Mouse (Mus musculus) bone marrow, adult 2 months (tissue): ENCODE measurements at regions not wholly inside any gene's neighbourhood (a gene's known extent, or its start where the extent isn't known, plus 50 kb on each side); places are given as distances from the start of the nearest gene placed in this dataset.

Source experiments
- H3K27ac ChIP-seq: fragments of 200-500 bp; 2 replicates; pipeline ENCODE4 v1.5.1; 2012; ENCODE audit warnings: low read depth, mild to moderate bottlenecking, control low read depth, inconsistent platforms, low read length; ENCODE audit not compliant: control insufficient read depth, poor library complexity, insufficient read depth
- H3K4me1 ChIP-seq: fragments of 200-500 bp; 2 replicates; pipeline ENCODE4 v1.6.1; 2011; ENCODE audit warnings: low read length; ENCODE audit not compliant: control insufficient read depth, insufficient read depth
- H3K4me3 ChIP-seq: fragments of 200-500 bp; replicated peaks from 2 replicates; pipeline ENCODE3; 2011; ENCODE audit warnings: mild to moderate bottlenecking, low read depth, low read length, control low read depth; ENCODE audit not compliant: control insufficient read depth
- CTCF ChIP-seq: fragments of 200-500 bp; IDR thresholded peaks from 2 replicates; pipeline ENCODE4 v1.5.1; 2011; ENCODE audit warnings: low read length, control low read depth; ENCODE audit not compliant: control insufficient read depth, insufficient read depth
- POLR2A ChIP-seq: fragments of 200-500 bp; IDR thresholded peaks from 2 replicates; pipeline ENCODE4 v1.6.1; 2011; ENCODE audit warnings: low read depth, mild to moderate bottlenecking, control low read depth, low read length, borderline replicate concordance; ENCODE audit not compliant: control insufficient read depth
- WGBS: fragments of 180-500 bp; shearing (Covaris S2); methylation state at CpG from one replicate; pipeline ENCODE4 v1.1.7; 2018; 5-methylcytosine and 5-hydroxymethylcytosine counted together

GRCm38 (mm10) chr2:166227496-166227895 lies 72.0 kb upstream of the Sulf2 start:
- Histone ChIP-seq H3K4me3 (no peak overlapping the region), H3K4me1 (peaks cover 2% of the 10 kb centered on the region; the same call in 1 of the 2 replicates), H3K27ac (no peak overlapping the region)
- TF ChIP-seq POLR2A, result no peak
- TF ChIP-seq CTCF, result no peak
- 48% methylated on average over 5 of the region's 5 CpGs for WGBS

GRCm38 (mm10) chr2:166226929-166227328 lies 71.5 kb upstream of the Sulf2 start:
- Histone ChIP-seq H3K4me3 (no peak overlapping the region), H3K4me1 (peaks cover 2% of the 10 kb centered on the region; the same call in 1 of the 2 replicates), H3K27ac (no peak overlapping the region)
- TF ChIP-seq CTCF (no peak), POLR2A (no peak)
- WGBS, result 38% methylated on average over 3 of the region's 3 CpGs

GRCm38 (mm10) chr2:166226331-166226730 lies 70.9 kb upstream of the Sulf2 start:
- peaks cover 2% of the 10 kb centered on the region; the same call in 1 of the 2 replicates for H3K4me1 ChIP-seq
- 88% methylated on average over 2 of the region's 2 CpGs for WGBS
- TF ChIP-seq POLR2A (no peak), CTCF (no peak)
- no peak overlapping the region for H3K27ac ChIP-seq
- H3K4me3 ChIP-seq, result no peak overlapping the region

GRCm38 (mm10) chr2:166225354-166225753 lies 69.9 kb upstream of the Sulf2 start:
- WGBS, result 82% methylated on average over 9 of the region's 9 CpGs

GRCm38 (mm10) chr2:166218783-166219182 lies 63.3 kb upstream of the Sulf2 start:
- H3K27ac ChIP-seq, result no peak overlapping the region
- WGBS, result 82% methylated on average over 9 of the region's 9 CpGs
- TF ChIP-seq POLR2A (no peak), CTCF (no peak)
- H3K4me3 ChIP-seq, result no peak overlapping the region
- H3K4me1 ChIP-seq, result no peaks in the 10 kb centered on the region

More at GRCm38 (mm10) chr2:166225354-166225753, 69.9 kb upstream of the Sulf2 start:
- H3K4me1 ChIP-seq, result peaks cover 2% of the 10 kb centered on the region; the same call in 1 of the 2 replicates
- TF ChIP-seq POLR2A, result no peak
- no peak for TF ChIP-seq CTCF
- H3K4me3 ChIP-seq, result no peak overlapping the region
- H3K27ac ChIP-seq, result no peak overlapping the region

GRCm38 (mm10) chr2:166216512-166216865 lies 61.0 kb upstream of the Sulf2 start:
- no peak overlapping the region for H3K4me3 ChIP-seq
- H3K4me1 ChIP-seq, result no peaks in the 10 kb centered on the region
- TF ChIP-seq POLR2A, result no peak
- no peak for TF ChIP-seq CTCF
- WGBS, result 85% methylated on average over 11 of the region's 11 CpGs
- no peak overlapping the region for H3K27ac ChIP-seq

- WGBS, result 87% methylated on average over 18 of the region's 18 CpGs
- Histone ChIP-seq H3K27ac (no peak overlapping the region), H3K4me3 (no peak overlapping the region), H3K4me1 (no peaks in the 10 kb centered on the region)
- TF ChIP-seq POLR2A, result no peak
- TF ChIP-seq CTCF, result no peak
Measured at GRCm38 (mm10) chr2:166215610-166216511, 60.4 kb upstream of the Sulf2 start.

- no peak overlapping the region for H3K4me3 ChIP-seq
- TF ChIP-seq POLR2A (no peak), CTCF (no peak)
- 83% methylated on average over 7 of the region's 7 CpGs for WGBS
- no peaks in the 10 kb centered on the region for H3K4me1 ChIP-seq
- H3K27ac ChIP-seq, result no peak overlapping the region
Measured at GRCm38 (mm10) chr2:166215191-166215590, 59.7 kb upstream of the Sulf2 start.

- Histone ChIP-seq H3K4me3 (no peak overlapping the region), H3K27ac (no peak overlapping the region), H3K4me1 (no peaks in the 10 kb centered on the region)
- WGBS, result 72% methylated on average over 3 of the region's 3 CpGs
- TF ChIP-seq POLR2A, result no peak
Measured at GRCm38 (mm10) chr2:166207145-166207508, 51.7 kb upstream of the Sulf2 start.
